Mouse (Mus musculus): ENCODE measurements around the gene Nxpe4. TPM values are rescaled to one million over a fixed set of nuclear protein-coding genes. Genes with fewer than 3 reads are reported as not detected.
"Not testable (repeated sequence)": the region's sequence is repeated elsewhere in the genome, so short reads cannot be mapped to it uniquely, and the experiment has no call there.

Gene Nxpe4
- total RNA-seq, 2 experiments from 2014 or later = 10.3 to 12.2 TPM

GRCm38 (mm10) chr9:48373232-48373878, 211.5 kb downstream of the Nxpe4 start:
- DNase-seq (ENCODE audit: low spot score in 2 of 2) = no peak
- intact Hi-C loops (cut with DNase I) = no loop called here

GRCm38 (mm10) chr9:48374357-48374756, 212.5 kb downstream of the Nxpe4 start:
- intact Hi-C loops (cut with DNase I) = no loop called here
- no peak for DNase-seq (ENCODE audit: low spot score in 2 of 2)

GRCm38 (mm10) chr9:48388451-48388850, 226.6 kb downstream of the Nxpe4 start:
- intact Hi-C loops (cut with DNase I) = no loop called here
- no peak for DNase-seq (ENCODE audit: low spot score in 2 of 2)

- DNase-seq (ENCODE audit: low spot score in 2 of 2) = no peak
- intact Hi-C loops (cut with DNase I) = no loop called here
Measured at GRCm38 (mm10) chr9:48389983-48390382, 228.2 kb downstream of the Nxpe4 start.

GRCm38 (mm10) chr9:48403590-48404209, 241.9 kb downstream of the Nxpe4 start:
- intact Hi-C loops (cut with DNase I) = no loop called here
- no peak for DNase-seq (ENCODE audit: low spot score in 2 of 2)

- no peak for DNase-seq (ENCODE audit: low spot score in 2 of 2)
- intact Hi-C loops (cut with DNase I) = no loop called here
Measured at GRCm38 (mm10) chr9:48404687-48405086, 242.9 kb downstream of the Nxpe4 start.

- intact Hi-C loops (cut with DNase I) = no loop called here
- no peak for DNase-seq (ENCODE audit: low spot score in 2 of 2)
Measured at GRCm38 (mm10) chr9:48407549-48408327, 245.9 kb downstream of the Nxpe4 start.

GRCm38 (mm10) chr9:48410217-48411035, 248.6 kb downstream of the Nxpe4 start:
- intact Hi-C loops (cut with DNase I) = no loop called here
- no peak for DNase-seq (ENCODE audit: low spot score in 2 of 2)

GRCm38 (mm10) chr9:48413591-48413990, 251.8 kb downstream of the Nxpe4 start:
- DNase-seq (ENCODE audit: low spot score in 2 of 2) = no peak
- intact Hi-C loops (cut with DNase I) = no loop called here

GRCm38 (mm10) chr9:48417366-48417765, 255.5 kb downstream of the Nxpe4 start:
- intact Hi-C loops (cut with DNase I); DNase-seq (ENCODE audit: low spot score in 2 of 2): not testable (repeated sequence)

GRCm38 (mm10) chr9:48417994-48418393, 256.2 kb downstream of the Nxpe4 start:
- intact Hi-C loops (cut with DNase I) = no loop called here
- DNase-seq (ENCODE audit: low spot score in 2 of 2) = no peak

- intact Hi-C loops (cut with DNase I) = no loop called here
- DNase-seq (ENCODE audit: low spot score in 2 of 2) = no peak
Measured at GRCm38 (mm10) chr9:48418397-48418796, 256.6 kb downstream of the Nxpe4 start.

GRCm38 (mm10) chr9:48418829-48419228, 257.0 kb downstream of the Nxpe4 start:
- DNase-seq (ENCODE audit: low spot score in 2 of 2) = no peak
- intact Hi-C loops (cut with DNase I) = no loop called here

- intact Hi-C loops (cut with DNase I) = no loop called here
- DNase-seq (ENCODE audit: low spot score in 2 of 2) = no peak
Measured at GRCm38 (mm10) chr9:48420437-48420836, 258.6 kb downstream of the Nxpe4 start.

- intact Hi-C loops (cut with DNase I) = no loop called here
Measured at GRCm38 (mm10) chr9:48421029-48421428, 259.2 kb downstream of the Nxpe4 start.

GRCm38 (mm10) chr9:48421561-48421960, 259.7 kb downstream of the Nxpe4 start:
- intact Hi-C loops (cut with DNase I) = no loop called here
- no peak for DNase-seq (ENCODE audit: low spot score in 2 of 2)

More at GRCm38 (mm10) chr9:48421029-48421428, 259.2 kb downstream of the Nxpe4 start:
- DNase-seq (ENCODE audit: low spot score in 2 of 2) = no peak

- intact Hi-C loops (cut with DNase I) = no loop called here
Measured at GRCm38 (mm10) chr9:48422382-48422781, 260.6 kb downstream of the Nxpe4 start.

GRCm38 (mm10) chr9:48423256-48423655, 261.4 kb downstream of the Nxpe4 start:
- intact Hi-C loops (cut with DNase I) = no loop called here
- DNase-seq (ENCODE audit: low spot score in 2 of 2) = no peak

More at GRCm38 (mm10) chr9:48422382-48422781, 260.6 kb downstream of the Nxpe4 start:
- no peak for DNase-seq (ENCODE audit: low spot score in 2 of 2)

- intact Hi-C loops (cut with DNase I) = no loop called here
- no peak for DNase-seq (ENCODE audit: low spot score in 2 of 2)
Measured at GRCm38 (mm10) chr9:48427176-48427575, 265.4 kb downstream of the Nxpe4 start.

GRCm38 (mm10) chr9:48432449-48432848, 270.6 kb downstream of the Nxpe4 start:
- DNase-seq (ENCODE audit: low spot score in 2 of 2) = no peak
- intact Hi-C loops (cut with DNase I) = no loop called here
